Mouse (Mus musculus): ENCODE data around the gene Ush1g.

DNA sequence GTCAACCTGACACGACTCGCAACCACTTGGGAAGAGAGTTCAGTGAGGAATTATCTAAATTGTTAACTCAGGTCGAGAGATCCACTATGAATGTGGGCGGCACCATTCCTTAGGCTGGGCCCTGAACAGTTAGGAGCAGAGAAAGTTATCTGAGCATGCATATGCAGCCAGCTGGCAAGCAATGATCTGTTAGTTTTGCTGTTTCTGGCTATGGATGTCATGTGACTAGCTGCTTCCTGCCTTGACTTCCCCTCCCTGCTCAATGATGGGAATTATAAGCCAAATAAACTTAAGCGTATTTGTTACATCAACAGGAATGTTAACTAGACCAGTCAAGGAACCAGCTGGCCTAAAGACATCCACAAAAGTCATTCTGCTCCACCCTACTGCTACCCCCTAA is 31.5 kb upstream of the Ush1g start:
- TF ChIP-seq EP300 (IDR thresholded peaks at IDR 0.05; ENCODE audit: low read depth) (no peak), CTCF (IDR thresholded peaks at IDR 0.05; ENCODE audit: low read depth) (no peak)

All from liver, postnatal 0 days (tissue).